Mouse (Mus musculus) E14TG2a.4 (cell line): ENCODE results near the gene Tuft1.

Experiments
- CTCF ChIP-seq: conservative IDR thresholded peaks from 2 replicates; pipeline ENCODE4 v1.5.1; 2014; ENCODE audit warnings: low read length
- NANOG ChIP-seq: IDR thresholded peaks from 2 replicates; pipeline ENCODE4 v1.6.1; 2014; ENCODE audit warnings: borderline replicate concordance, low read length, mixed read lengths

GRCm38 (mm10) chr3:94582456-94582891, 76.2 kb downstream of the Tuft1 start, which contains the start of gene Snx27:
- no peak for TF ChIP-seq CTCF
- TF ChIP-seq NANOG: no peak
